Mouse (Mus musculus) neural tube, embryonic 10.5 days (tissue): ENCODE data around the gene Ascc2.

Experiments used
- DNase-seq: peaks from one replicate; pipeline ENCODE4 v3.0.0-alpha.2; 2017; ENCODE audit warnings: low spot score; ENCODE audit errors: extremely low spot score

The Ascc2 gene

GRCm38 (mm10) chr11:4719961-4720360 lies 82.4 kb downstream of the Ascc2 start:
- DNase-seq = no peak

GRCm38 (mm10) chr11:4720393-4720792 lies 82.8 kb downstream of the Ascc2 start:
- no peak for DNase-seq

GRCm38 (mm10) chr11:4720900-4721580 lies 83.5 kb downstream of the Ascc2 start:
- DNase-seq = no peak

GRCm38 (mm10) chr11:4721728-4722127 lies 84.2 kb downstream of the Ascc2 start:
- DNase-seq = no peak

GRCm38 (mm10) chr11:4729603-4730002 lies 92.1 kb downstream of the Ascc2 start:
- DNase-seq = no peak

- no peak for DNase-seq
Observed at GRCm38 (mm10) chr11:4730096-4730495, 92.5 kb downstream of the Ascc2 start.

GRCm38 (mm10) chr11:4730913-4731312 lies 93.4 kb downstream of the Ascc2 start:
- DNase-seq = no peak

DNA sequence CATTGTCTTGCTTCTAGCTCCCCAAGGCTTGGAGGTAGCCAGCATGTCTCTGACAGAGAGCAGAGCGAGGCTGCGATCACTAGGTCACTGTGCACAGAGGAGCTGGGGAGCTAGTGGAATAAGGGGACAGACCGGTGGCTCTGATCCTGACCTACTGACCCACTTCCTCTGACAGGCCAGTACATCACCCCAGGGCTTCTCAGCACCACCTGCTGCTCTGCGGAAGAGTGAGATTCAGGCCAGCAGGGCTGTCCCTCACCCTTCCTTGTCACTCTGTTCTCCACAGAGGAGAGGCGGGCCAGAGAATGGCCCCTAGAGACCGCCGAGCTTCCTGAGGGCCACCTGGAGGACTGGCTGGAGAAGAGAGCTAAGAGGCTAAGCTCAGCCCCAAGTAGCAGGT lies 94.2 kb downstream of the Ascc2 start:
- DNase-seq = no peak

GRCm38 (mm10) chr11:4734179-4734578 lies 96.6 kb downstream of the Ascc2 start:
- no peak for DNase-seq
